Mouse (Mus musculus): ENCODE results near the gene Zfp948.

- TF ChIP-seq USF1 (IDR thresholded peaks at IDR 0.05; ENCODE audit: low read depth, low read length), result no peak
- TF ChIP-seq ZNF384 (IDR thresholded peaks at IDR 0.05; ENCODE audit: low read depth, low read length), result no peak; the same call in 1 of the 2 replicates
These were observed 30.1 kb upstream of the Zfp948 start for GRCm38 (mm10) chr17:21536676-21537075.
